Mouse (Mus musculus): ENCODE measurements at regions not wholly inside any gene's neighbourhood (a gene's known extent, or its start where the extent isn't known, plus 50 kb on each side); places are given as distances from the start of the nearest gene placed in this dataset.
"Not testable (repeated sequence)": the region's sequence is repeated elsewhere in the genome, so short reads cannot be mapped to it uniquely, and the experiment has no call there.

DNA sequence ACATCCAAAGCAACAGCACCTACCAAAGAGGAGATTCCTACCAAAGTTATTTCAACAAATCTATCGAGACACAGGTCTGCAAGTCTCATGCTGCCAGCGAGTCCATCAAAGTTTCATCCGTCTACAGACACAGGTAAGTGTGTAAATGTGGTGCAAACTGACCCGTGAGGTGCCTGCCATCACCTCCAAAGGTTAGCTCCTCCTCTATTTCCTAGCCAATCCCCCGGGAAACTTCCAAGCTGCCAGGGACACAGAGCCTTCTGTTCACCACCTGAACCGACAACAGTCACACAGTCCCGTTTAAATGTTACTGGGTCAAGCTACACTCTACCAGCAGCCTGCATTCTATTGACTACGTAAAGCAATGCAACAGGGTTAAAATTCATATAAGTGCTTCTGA lies 113.5 kb downstream of the Snurf start:
- DNase-seq, result peak in 1 of 2 experiments; percentile 2

DNA sequence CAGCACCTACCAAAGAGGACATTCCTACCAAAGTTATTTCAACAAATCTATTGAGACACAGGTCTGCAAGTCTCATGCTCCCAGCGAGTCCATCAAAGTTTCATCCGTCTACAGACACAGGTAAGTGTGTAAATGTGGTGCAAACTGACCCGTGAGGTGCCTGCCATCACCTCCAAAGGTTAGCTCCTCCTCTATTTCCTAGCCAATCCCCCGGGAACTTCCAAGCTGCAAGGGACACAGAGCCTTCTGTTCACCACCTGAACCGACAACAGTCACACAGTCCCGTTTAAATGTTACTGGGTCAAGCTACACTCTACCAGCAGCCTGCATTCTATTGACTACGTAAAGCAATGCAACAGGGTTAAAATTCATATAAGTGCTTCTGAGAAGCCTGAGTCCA lies 146.4 kb downstream of the Snurf start:
- not testable (repeated sequence) for DNase-seq
